Mouse (Mus musculus) CH12.LX (cell line): ENCODE results near the gene Rtf1.

ENCODE experiments used
- CTCF ChIP-seq, 2 experiments: IDR thresholded peaks in 1 of 2; conservative IDR thresholded peaks in 1 of 2; 2 replicates each; pipeline ENCODE4 v1.5.1; 2011 to 2012; ENCODE audit warnings: low read depth in 2 of 2, low read length in 2 of 2, improper control_type of control experiment in 1 of 2, inconsistent platforms in 1 of 2, mild to moderate bottlenecking in 1 of 2, moderate library complexity in 1 of 2
- ELF1 ChIP-seq: IDR thresholded peaks from 2 replicates; pipeline ENCODE4 v1.6.1; 2014; ENCODE audit warnings: low read depth, mild to moderate bottlenecking, inconsistent platforms, low read length, improper control_type of control experiment
- EP300 ChIP-seq: IDR thresholded peaks from 2 replicates; pipeline ENCODE4 v1.6.1; 2011; ENCODE audit warnings: low read length, improper control_type of control experiment
- KAT2A ChIP-seq: IDR thresholded peaks from 2 replicates; pipeline ENCODE4 v1.6.1; 2012; ENCODE audit warnings: low read length, improper control_type of control experiment, inconsistent platforms; ENCODE audit not compliant: insufficient replicate concordance
- POLR2A ChIP-seq: IDR thresholded peaks from 2 replicates; pipeline ENCODE4 v1.6.1; 2011; ENCODE audit warnings: low read depth, mild to moderate bottlenecking, improper control_type of control experiment, low read length
- SMC3 ChIP-seq: IDR thresholded peaks from 2 replicates; pipeline ENCODE4 v1.6.1; 2011; ENCODE audit warnings: low read depth, low read length, improper control_type of control experiment

DNA sequence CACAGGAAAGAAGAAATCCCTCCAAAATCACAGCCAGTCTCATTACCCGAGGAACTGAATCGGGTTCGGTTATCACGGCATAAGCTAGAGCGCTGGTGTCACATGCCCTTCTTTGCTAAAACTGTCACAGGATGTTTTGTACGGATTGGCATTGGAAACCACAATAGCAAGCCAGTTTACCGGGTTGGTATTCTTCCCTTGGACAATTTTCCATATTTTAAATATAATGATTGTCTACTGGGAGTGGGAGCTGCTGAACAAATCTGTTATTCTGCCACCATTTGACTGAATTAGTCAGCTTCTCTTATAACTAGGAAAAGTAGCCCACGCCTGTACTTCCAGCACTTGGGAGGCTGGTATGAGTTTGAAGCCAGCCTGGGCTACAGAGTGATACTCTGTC is 46.2 kb downstream of the Rtf1 start:
- TF ChIP-seq POLR2A (no peak), EP300 (no peak), CTCF (conservative IDR thresholded peaks at IDR 0.05 in 1 of 2, IDR thresholded peaks at IDR 0.05 in 1 of 2; ENCODE audit: low read depth in 2 of 2, low read length in 2 of 2) (no peak), ELF1 (no peak), SMC3 (no peak), KAT2A (no peak)
